In genomic region chr1:191439011-191439410, GRCm38 (mm10) we compare ENCODE assay signal across 29 mouse cellular contexts. TPM values are rescaled to one million over a fixed set of nuclear protein-coding genes. Genes with fewer than 3 reads are reported as not detected.
DNase-seq lines count a peak whose midpoint lies in the region; ATAC-seq lines count a peak whose summit lies in the region.
"Had no signal": no experiment of that assay in that cellular context is flagged by ENCODE, and none has a peak within 500 bp of the region (broad histone marks: within the 10 kb centered on the region; RNA-seq: fewer than 3 reads in every experiment).

No protein-coding gene starts in this region.

- peaks cover 14% of the 10 kb centered on the region for H3K4me1 ChIP-seq in embryonic facial prominence, embryonic 15.5 days
- peaks cover 22% of the 10 kb centered on the region for H3K4me1 ChIP-seq in embryonic facial prominence, embryonic 10.5 days
- H3K4me1 ChIP-seq in lung, embryonic 16.5 days (replicated peaks; ENCODE audit: control insufficient read depth, insufficient read depth, low read length): peaks cover 35% of the 10 kb centered on the region
- peaks cover 8% of the 10 kb centered on the region for H3K4me1 ChIP-seq in forebrain, embryonic 16.5 days (replicated peaks; ENCODE audit: control insufficient read depth, insufficient read depth, low read length)
- H3K4me1 ChIP-seq in forebrain, embryonic 10.5 days: peaks cover 32% of the 10 kb centered on the region
- H3K4me1 ChIP-seq: stomach, embryonic 15.5 days had no signal

- H3K4me2 ChIP-seq in embryonic facial prominence, embryonic 15.5 days (replicated peaks): no peak overlapping the region
- no peak overlapping the region for H3K4me2 ChIP-seq in lung, embryonic 16.5 days (ENCODE audit: low read depth, low read length)
- no peak overlapping the region for H3K4me2 ChIP-seq in forebrain, embryonic 16.5 days (ENCODE audit: low read length)
- H3K4me2 ChIP-seq: embryonic facial prominence, embryonic 12.5 days; intestine, embryonic 15.5 days; limb, embryonic 12.5 days; liver, embryonic 15.5 days; lung, embryonic 14.5 days; midbrain, embryonic 12.5 days; neural tube, embryonic 13.5 days; stomach, embryonic 15.5 days had no signal

- no peak overlapping the region for H3K9ac ChIP-seq in embryonic facial prominence, embryonic 15.5 days
- H3K9ac ChIP-seq in lung, embryonic 16.5 days (ENCODE audit: low read length): no peak overlapping the region
- H3K9ac ChIP-seq in forebrain, embryonic 16.5 days (replicated peaks; ENCODE audit: low read depth, low read length): no peak overlapping the region
- H3K9ac ChIP-seq: embryonic facial prominence, embryonic 12.5 days; forebrain, postnatal 0 days; intestine, embryonic 15.5 days; limb, embryonic 12.5 days; liver, embryonic 15.5 days; lung, embryonic 14.5 days; midbrain, embryonic 12.5 days; neural tube, embryonic 13.5 days; stomach, embryonic 15.5 days had no signal

- no peak for DNase-seq in embryonic facial prominence, embryonic 10.5 days (ENCODE audit: low spot score)
- no peak for DNase-seq in lung, postnatal 25 days (ENCODE audit: low spot score)
- DNase-seq in thymus, postnatal 4 days: no peak
- DNase-seq in forebrain, embryonic 10.5 days (ENCODE audit: extremely low spot score, low spot score): no peak
- DNase-seq: forebrain, postnatal 0 days; gastrocnemius, postnatal 14 days; heart, postnatal 14 days; kidney, postnatal 36 days; lung, embryonic 14.5 days; thymus, adult 18-20 months; thymus, postnatal 25 days had no signal

- H3K27ac ChIP-seq in embryonic facial prominence, embryonic 15.5 days (replicated peaks): peak overlapping the region; percentile 35; the same call in 1 of the 2 replicates
- no peak overlapping the region for H3K27ac ChIP-seq in embryonic facial prominence, embryonic 10.5 days (replicated peaks)
- H3K27ac ChIP-seq in lung, embryonic 16.5 days (ENCODE audit: low read length): peak overlapping the region; percentile 27
- H3K27ac ChIP-seq in macrophage: peak overlapping the region; percentile 22
- H3K27ac ChIP-seq in forebrain, embryonic 16.5 days (ENCODE audit: low read length): no peak overlapping the region
- H3K27ac ChIP-seq in forebrain, embryonic 10.5 days: no peak overlapping the region
- H3K27ac ChIP-seq: embryonic facial prominence, embryonic 12.5 days; intestine, embryonic 15.5 days; layer of hippocampus, adult 2 months; left cerebral cortex, adult 2 months; limb, embryonic 12.5 days; liver, embryonic 15.5 days; midbrain, embryonic 12.5 days; neural tube, embryonic 13.5 days; stomach, embryonic 15.5 days had no signal

- no peaks in the 10 kb centered on the region for H3K27me3 ChIP-seq in embryonic facial prominence, embryonic 15.5 days
- H3K27me3 ChIP-seq in embryonic facial prominence, embryonic 10.5 days (replicated peaks; ENCODE audit: low read depth, poor library complexity, severe bottlenecking): no peaks in the 10 kb centered on the region
- no peaks in the 10 kb centered on the region for H3K27me3 ChIP-seq in lung, embryonic 16.5 days (ENCODE audit: control insufficient read depth, insufficient read depth, low read depth, low read length)
- no peaks in the 10 kb centered on the region for H3K27me3 ChIP-seq in forebrain, embryonic 16.5 days (replicated peaks; ENCODE audit: control insufficient read depth, insufficient read depth, low read length)
- no peaks in the 10 kb centered on the region for H3K27me3 ChIP-seq in forebrain, embryonic 10.5 days (ENCODE audit: poor library complexity, severe bottlenecking)
- H3K27me3 ChIP-seq: CH12.LX; embryonic facial prominence, embryonic 12.5 days; intestine, embryonic 15.5 days; limb, embryonic 12.5 days; liver, embryonic 15.5 days; midbrain, embryonic 12.5 days; neural tube, embryonic 13.5 days; stomach, embryonic 15.5 days had no signal

- H3K79me2 ChIP-seq in macrophage (ENCODE audit: inconsistent target): no peaks in the 10 kb centered on the region

- H3K36me3 ChIP-seq in embryonic facial prominence, embryonic 15.5 days: no peaks in the 10 kb centered on the region
- no peaks in the 10 kb centered on the region for H3K36me3 ChIP-seq in embryonic facial prominence, embryonic 10.5 days (replicated peaks)
- H3K36me3 ChIP-seq in lung, embryonic 16.5 days (ENCODE audit: control insufficient read depth, insufficient read depth, low read length): no peaks in the 10 kb centered on the region
- H3K36me3 ChIP-seq in macrophage (ENCODE audit: inconsistent target): no peaks in the 10 kb centered on the region
- H3K36me3 ChIP-seq in forebrain, embryonic 16.5 days (ENCODE audit: control insufficient read depth, insufficient read depth): no peaks in the 10 kb centered on the region
- no peaks in the 10 kb centered on the region for H3K36me3 ChIP-seq in forebrain, embryonic 10.5 days (replicated peaks)
- H3K36me3 ChIP-seq: embryonic facial prominence, embryonic 12.5 days; G1E; intestine, embryonic 15.5 days; limb, embryonic 12.5 days; liver, embryonic 15.5 days; midbrain, embryonic 12.5 days; neural tube, embryonic 13.5 days; stomach, embryonic 15.5 days had no signal

- H3K4me3 ChIP-seq in embryonic facial prominence, embryonic 15.5 days (replicated peaks): no peak overlapping the region
- H3K4me3 ChIP-seq in embryonic facial prominence, embryonic 10.5 days: no peak overlapping the region
- H3K4me3 ChIP-seq in lung, embryonic 16.5 days (ENCODE audit: low read length): no peak overlapping the region
- H3K4me3 ChIP-seq in macrophage (ENCODE audit: inconsistent target): no peak overlapping the region
- H3K4me3 ChIP-seq in forebrain, embryonic 16.5 days (replicated peaks; ENCODE audit: low read length): no peak overlapping the region
- H3K4me3 ChIP-seq in forebrain, embryonic 10.5 days: no peak overlapping the region
- H3K4me3 ChIP-seq: embryonic facial prominence, embryonic 12.5 days; intestine, embryonic 15.5 days; layer of hippocampus, adult 2 months; left cerebral cortex, adult 2 months; limb, embryonic 12.5 days; liver, embryonic 15.5 days; megakaryocyte, embryonic 14.5 days; midbrain, embryonic 12.5 days; myocyte; neural tube, embryonic 13.5 days; stomach, embryonic 15.5 days had no signal

- H3K9me3 ChIP-seq in embryonic facial prominence, embryonic 15.5 days (replicated peaks): no peaks in the 10 kb centered on the region
- no peaks in the 10 kb centered on the region for H3K9me3 ChIP-seq in embryonic facial prominence, embryonic 10.5 days
- no peaks in the 10 kb centered on the region for H3K9me3 ChIP-seq in lung, embryonic 16.5 days (ENCODE audit: control insufficient read depth, low read length)
- no peaks in the 10 kb centered on the region for H3K9me3 ChIP-seq in forebrain, embryonic 16.5 days (ENCODE audit: control insufficient read depth, low read length)
- no peaks in the 10 kb centered on the region for H3K9me3 ChIP-seq in forebrain, embryonic 10.5 days
- H3K9me3 ChIP-seq: embryonic facial prominence, embryonic 12.5 days; G1E; intestine, embryonic 15.5 days; limb, embryonic 12.5 days; liver, embryonic 15.5 days; midbrain, embryonic 12.5 days; neural tube, embryonic 13.5 days; stomach, embryonic 15.5 days had no signal

- WGBS in embryonic facial prominence, embryonic 15.5 days: 74% methylated on average over 3 of the region's 3 CpGs
- WGBS in embryonic facial prominence, embryonic 10.5 days: 69% methylated on average over 3 of the region's 3 CpGs
- WGBS in lung, embryonic 16.5 days: 53% methylated on average over 3 of the region's 3 CpGs
- 49% methylated on average over 3 of the region's 3 CpGs for WGBS in macrophage (ENCODE audit: missing documents)
- 67% methylated on average over 3 of the region's 3 CpGs for WGBS in forebrain, embryonic 16.5 days
- WGBS in forebrain, embryonic 10.5 days: 74% methylated on average over 3 of the region's 3 CpGs

- no peak for ATAC-seq in embryonic facial prominence, embryonic 15.5 days (ENCODE audit: insufficient number of reproducible peaks, low FRiP score, low TSS enrichment, low read depth)
- ATAC-seq in lung, embryonic 16.5 days (ENCODE audit: low read depth): no peak
- no peak for ATAC-seq in forebrain, embryonic 16.5 days
- ATAC-seq: forebrain, postnatal 0 days; hindbrain, embryonic 16.5 days; intestine, embryonic 15.5 days had no signal

RNA-seq across cellular contexts. Expression of gene Ppp2r5a, which starts 35.9 kb away (rescaled TPM):
- polyA plus RNA-seq in embryonic facial prominence, embryonic 15.5 days (2015; fragmentation: Nextera tagmentation; extraction: Ambion mirVana): 26.3 and 30.4 TPM in 2 replicates
- polyA plus RNA-seq in embryonic facial prominence, embryonic 10.5 days (2016; fragmentation: Nextera tagmentation; extraction: Ambion mirVana): 10.5 and 12.1 TPM in 2 replicates
- polyA plus RNA-seq in lung, embryonic 16.5 days (2015; fragmentation: Nextera tagmentation; extraction: Ambion mirVana): 18.4 and 21.7 TPM in 2 replicates
- 100 to 1,000 TPM in 25 of 26 experiments, 10 to 100 TPM in 1; 99.9 to 459 (median 169) TPM for total RNA-seq in macrophage (2018; cell fraction: chromatin; rRNA removed)
- total RNA-seq in macrophage (2018; cell fraction: cytosol; rRNA removed): 100 to 1,000 TPM in 1 of 26 experiments, 10 to 100 TPM in 25; 72.7 to 106 (median 79.1) TPM
- 100 to 1,000 TPM in 25 of 26 experiments, 10 to 100 TPM in 1; 97.9 to 479 (median 143) TPM for total RNA-seq in macrophage (2018; cell fraction: nucleus; rRNA removed)
- polyA plus RNA-seq in macrophage (2018): 61.7 to 74.4 TPM (median 71.0 TPM) in 3 replicates
- polyA plus RNA-seq in forebrain, embryonic 16.5 days (2015; fragmentation: Nextera tagmentation; extraction: Ambion mirVana): 7.9 and 8.7 TPM in 2 replicates
- 9.1 and 9.5 TPM in 2 replicates for polyA plus RNA-seq in forebrain, embryonic 10.5 days (2016; fragmentation: Nextera tagmentation; extraction: Ambion mirVana)

Comparison
In these comparisons a context has a peak if more than half of its experiments do, and no peak if none do; other contexts are left out.
1. H3K27ac ChIP-seq: peak in embryonic facial prominence, embryonic 15.5 days (single experiment), lung, embryonic 16.5 days (single experiment) and macrophage (single experiment); none in embryonic facial prominence, embryonic 10.5 days (single experiment), forebrain, embryonic 16.5 days (single experiment) and forebrain, embryonic 10.5 days (single experiment).